Mouse (Mus musculus): ENCODE results near the gene Slc9a9.

GRCm38 (mm10) chr9:95185840-95186239 lies 516.1 kb downstream of the Slc9a9 start:
- TF ChIP-seq CTCF (IDR thresholded peaks at IDR 0.05; ENCODE audit: low read depth) (no peak), EP300 (IDR thresholded peaks at IDR 0.05; ENCODE audit: low read depth) (no peak)
